Mouse (Mus musculus): ENCODE measurements around the gene Rab29. TPM values are rescaled to one million over a fixed set of nuclear protein-coding genes. Genes with fewer than 3 reads are reported as not detected.

Rab29 gene
- polyA plus RNA-seq, 1 experiment from 2014 or later, result 24.1 TPM

- H3K9ac ChIP-seq (ENCODE audit: low read depth, low read length), result no peak overlapping the region
- no peak overlapping the region for H3K4me2 ChIP-seq (ENCODE audit: low read depth, low read length)
- H3K4me1 ChIP-seq (ENCODE audit: control insufficient read depth, insufficient read depth, low read length), result peaks cover 4% of the 10 kb centered on the region; the same call in 1 of the 2 replicates
- no peaks in the 10 kb centered on the region for H3K36me3 ChIP-seq (ENCODE audit: control insufficient read depth, insufficient read depth, low read length)
- H3K4me3 ChIP-seq (ENCODE audit: low read depth, low read length), result no peak overlapping the region
- H3K9me3 ChIP-seq (ENCODE audit: control insufficient read depth, low read length), result no peaks in the 10 kb centered on the region
- no peak overlapping the region for H3K27ac ChIP-seq (replicated peaks; ENCODE audit: low read depth, low read length)
- no peak for ATAC-seq (ENCODE audit: low read depth)
- no peak for DNase-seq (ENCODE audit: low spot score)
- 64% methylated on average over 1 of the region's 1 CpGs for WGBS
- H3K27me3 ChIP-seq (replicated peaks; ENCODE audit: control insufficient read depth, insufficient read depth, low read length), result no peaks in the 10 kb centered on the region
Measured at GRCm38 (mm10) chr1:131872856-131873255, 5.8 kb downstream of the Rab29 start.

GRCm38 (mm10) chr1:131879816-131880215 is 12.8 kb downstream of the Rab29 start:
- Histone ChIP-seq H3K27me3 (replicated peaks; ENCODE audit: control insufficient read depth, insufficient read depth, low read length) (no peaks in the 10 kb centered on the region), H3K36me3 (ENCODE audit: control insufficient read depth, insufficient read depth, low read length) (no peaks in the 10 kb centered on the region), H3K9me3 (ENCODE audit: control insufficient read depth, low read length) (no peaks in the 10 kb centered on the region), H3K9ac (ENCODE audit: low read depth, low read length) (no peak overlapping the region), H3K27ac (replicated peaks; ENCODE audit: low read depth, low read length) (no peak overlapping the region), H3K4me2 (ENCODE audit: low read depth, low read length) (no peak overlapping the region), H3K4me1 (ENCODE audit: control insufficient read depth, insufficient read depth, low read length) (no peaks in the 10 kb centered on the region), H3K4me3 (ENCODE audit: low read depth, low read length) (no peak overlapping the region)
- DNase-seq (ENCODE audit: low spot score) (no peak), ATAC-seq (ENCODE audit: low read depth) (no peak)
- 66% methylated on average over 2 of the region's 2 CpGs for WGBS

- Histone ChIP-seq H3K9ac (ENCODE audit: low read depth, low read length) (no peak overlapping the region), H3K4me1 (ENCODE audit: control insufficient read depth, insufficient read depth, low read length) (no peaks in the 10 kb centered on the region), H3K27ac (replicated peaks; ENCODE audit: low read depth, low read length) (no peak overlapping the region), H3K4me3 (ENCODE audit: low read depth, low read length) (no peak overlapping the region), H3K9me3 (ENCODE audit: control insufficient read depth, low read length) (no peaks in the 10 kb centered on the region), H3K36me3 (ENCODE audit: control insufficient read depth, insufficient read depth, low read length) (no peaks in the 10 kb centered on the region), H3K27me3 (replicated peaks; ENCODE audit: control insufficient read depth, insufficient read depth, low read length) (no peaks in the 10 kb centered on the region), H3K4me2 (ENCODE audit: low read depth, low read length) (no peak overlapping the region)
- DNase-seq (ENCODE audit: low spot score) (no peak), ATAC-seq (ENCODE audit: low read depth) (no peak)
- WGBS, result 48% methylated on average over 2 of the region's 2 CpGs
Measured at GRCm38 (mm10) chr1:131882787-131883186, 15.8 kb downstream of the Rab29 start.

GRCm38 (mm10) chr1:131886173-131886572 is 19.1 kb downstream of the Rab29 start:
- Histone ChIP-seq H3K36me3 (ENCODE audit: control insufficient read depth, insufficient read depth, low read length) (no peaks in the 10 kb centered on the region), H3K9me3 (ENCODE audit: control insufficient read depth, low read length) (no peaks in the 10 kb centered on the region), H3K4me1 (ENCODE audit: control insufficient read depth, insufficient read depth, low read length) (no peaks in the 10 kb centered on the region), H3K27me3 (replicated peaks; ENCODE audit: control insufficient read depth, insufficient read depth, low read length) (no peaks in the 10 kb centered on the region), H3K27ac (replicated peaks; ENCODE audit: low read depth, low read length) (no peak overlapping the region), H3K4me3 (ENCODE audit: low read depth, low read length) (no peak overlapping the region), H3K9ac (ENCODE audit: low read depth, low read length) (no peak overlapping the region), H3K4me2 (ENCODE audit: low read depth, low read length) (no peak overlapping the region)
- DNase-seq (ENCODE audit: low spot score) (no peak), ATAC-seq (ENCODE audit: low read depth) (no peak)
- 55% methylated on average over 2 of the region's 2 CpGs for WGBS

- Histone ChIP-seq H3K4me2 (ENCODE audit: low read depth, low read length) (no peak overlapping the region), H3K4me3 (ENCODE audit: low read depth, low read length) (no peak overlapping the region), H3K27ac (replicated peaks; ENCODE audit: low read depth, low read length) (no peak overlapping the region), H3K27me3 (replicated peaks; ENCODE audit: control insufficient read depth, insufficient read depth, low read length) (no peaks in the 10 kb centered on the region), H3K9ac (ENCODE audit: low read depth, low read length) (no peak overlapping the region), H3K36me3 (ENCODE audit: control insufficient read depth, insufficient read depth, low read length) (no peaks in the 10 kb centered on the region), H3K4me1 (ENCODE audit: control insufficient read depth, insufficient read depth, low read length) (no peaks in the 10 kb centered on the region), H3K9me3 (ENCODE audit: control insufficient read depth, low read length) (no peaks in the 10 kb centered on the region)
- DNase-seq (ENCODE audit: low spot score) (peak; percentile 12), ATAC-seq (ENCODE audit: low read depth) (no peak)
- 50% methylated on average over 3 of the region's 3 CpGs for WGBS
Measured at GRCm38 (mm10) chr1:131886641-131887040, 19.6 kb downstream of the Rab29 start.

GRCm38 (mm10) chr1:131890043-131890658 is 23.1 kb downstream of the Rab29 start:
- no peak overlapping the region for H3K27ac ChIP-seq (replicated peaks; ENCODE audit: low read depth, low read length)
- no peak overlapping the region for H3K4me3 ChIP-seq (ENCODE audit: low read depth, low read length)
- H3K27me3 ChIP-seq (replicated peaks; ENCODE audit: control insufficient read depth, insufficient read depth, low read length), result no peaks in the 10 kb centered on the region
- DNase-seq (ENCODE audit: low spot score) (no peak), ATAC-seq (ENCODE audit: low read depth) (no peak)
- no peaks in the 10 kb centered on the region for H3K9me3 ChIP-seq (ENCODE audit: control insufficient read depth, low read length)
- H3K4me1 ChIP-seq (ENCODE audit: control insufficient read depth, insufficient read depth, low read length), result no peaks in the 10 kb centered on the region
- no peaks in the 10 kb centered on the region for H3K36me3 ChIP-seq (ENCODE audit: control insufficient read depth, insufficient read depth, low read length)
- WGBS, result 76% methylated on average over 6 of the region's 6 CpGs
- H3K9ac ChIP-seq (ENCODE audit: low read depth, low read length), result no peak overlapping the region
- no peak overlapping the region for H3K4me2 ChIP-seq (ENCODE audit: low read depth, low read length)

GRCm38 (mm10) chr1:131891436-131891835 is 24.4 kb downstream of the Rab29 start:
- H3K4me2 ChIP-seq (ENCODE audit: low read depth, low read length), result no peak overlapping the region
- 37% methylated on average over 4 of the region's 4 CpGs for WGBS

GRCm38 (mm10) chr1:131902679-131903078 is 35.7 kb downstream of the Rab29 start:
- Histone ChIP-seq H3K4me1 (ENCODE audit: control insufficient read depth, insufficient read depth, low read length) (no peaks in the 10 kb centered on the region), H3K27ac (replicated peaks; ENCODE audit: low read depth, low read length) (no peak overlapping the region), H3K36me3 (ENCODE audit: control insufficient read depth, insufficient read depth, low read length) (no peaks in the 10 kb centered on the region), H3K4me3 (ENCODE audit: low read depth, low read length) (no peak overlapping the region), H3K9me3 (ENCODE audit: control insufficient read depth, low read length) (no peaks in the 10 kb centered on the region), H3K4me2 (ENCODE audit: low read depth, low read length) (no peak overlapping the region), H3K9ac (ENCODE audit: low read depth, low read length) (no peak overlapping the region), H3K27me3 (replicated peaks; ENCODE audit: control insufficient read depth, insufficient read depth, low read length) (0 out of 2 replicates have a peak, but pooled peaks cover 3% of the 10 kb centered on the region)
- WGBS, result 86% methylated on average over 4 of the region's 4 CpGs
- ATAC-seq (ENCODE audit: low read depth) (no peak), DNase-seq (ENCODE audit: low spot score) (no peak)

More at GRCm38 (mm10) chr1:131891436-131891835, 24.4 kb downstream of the Rab29 start:
- no peaks in the 10 kb centered on the region for H3K9me3 ChIP-seq (ENCODE audit: control insufficient read depth, low read length)
- no peak overlapping the region for H3K4me3 ChIP-seq (ENCODE audit: low read depth, low read length)
- no peaks in the 10 kb centered on the region for H3K4me1 ChIP-seq (ENCODE audit: control insufficient read depth, insufficient read depth, low read length)
- DNase-seq (ENCODE audit: low spot score) (no peak), ATAC-seq (ENCODE audit: low read depth) (no peak)
- H3K27me3 ChIP-seq (replicated peaks; ENCODE audit: control insufficient read depth, insufficient read depth, low read length), result no peaks in the 10 kb centered on the region
- no peaks in the 10 kb centered on the region for H3K36me3 ChIP-seq (ENCODE audit: control insufficient read depth, insufficient read depth, low read length)
- no peak overlapping the region for H3K9ac ChIP-seq (ENCODE audit: low read depth, low read length)
- no peak overlapping the region for H3K27ac ChIP-seq (replicated peaks; ENCODE audit: low read depth, low read length)

GRCm38 (mm10) chr1:131903251-131903650 is 36.2 kb downstream of the Rab29 start:
- no peak overlapping the region for H3K27ac ChIP-seq (replicated peaks; ENCODE audit: low read depth, low read length)
- H3K9ac ChIP-seq (ENCODE audit: low read depth, low read length), result no peak overlapping the region
- H3K4me3 ChIP-seq (ENCODE audit: low read depth, low read length), result no peak overlapping the region
- no peak overlapping the region for H3K4me2 ChIP-seq (ENCODE audit: low read depth, low read length)
- ATAC-seq (ENCODE audit: low read depth), result no peak
- no peaks in the 10 kb centered on the region for H3K36me3 ChIP-seq (ENCODE audit: control insufficient read depth, insufficient read depth, low read length)
- 88% methylated on average over 7 of the region's 7 CpGs for WGBS
- H3K9me3 ChIP-seq (ENCODE audit: control insufficient read depth, low read length), result no peaks in the 10 kb centered on the region
- no peaks in the 10 kb centered on the region for H3K4me1 ChIP-seq (ENCODE audit: control insufficient read depth, insufficient read depth, low read length)
- peaks cover 7% of the 10 kb centered on the region; the same call in 1 of the 2 replicates for H3K27me3 ChIP-seq (replicated peaks; ENCODE audit: control insufficient read depth, insufficient read depth, low read length)
- DNase-seq (ENCODE audit: low spot score), result no peak
